Mouse (Mus musculus) hindbrain, embryonic 10.5 days (tissue): ENCODE data around the gene Gbp2b. TPM values are rescaled to one million over a fixed set of nuclear protein-coding genes. Genes with fewer than 3 reads are reported as not detected.
"Not testable (repeated sequence)": the region's sequence is repeated elsewhere in the genome, so short reads cannot be mapped to it uniquely, and the experiment has no call there.

ENCODE experiments used
- DNase-seq: peaks from one replicate; pipeline ENCODE4 v3.0.0-alpha.2; 2017; ENCODE audit warnings: low spot score
- H3K27ac ChIP-seq: fragments of 300-500 bp; sonication (generic); 2 replicates; pipeline ENCODE4 v1.5.1; 2016; ENCODE audit warnings: mild to moderate bottlenecking, moderate library complexity
- H3K27me3 ChIP-seq: fragments of 300-500 bp; sonication (generic); 2 replicates; pipeline ENCODE4 v1.6.1; 2016; ENCODE audit warnings: mild to moderate bottlenecking; ENCODE audit not compliant: poor library complexity, insufficient read depth, severe bottlenecking
- H3K36me3 ChIP-seq: fragments of 300-500 bp; sonication (generic); 2 replicates; pipeline ENCODE4 v1.6.1; 2016; ENCODE audit warnings: mild to moderate bottlenecking, moderate library complexity
- H3K4me1 ChIP-seq: fragments of 300-500 bp; sonication (generic); replicated peaks from 2 replicates; pipeline ENCODE4 v1.6.1; 2016; ENCODE audit warnings: mild to moderate bottlenecking
- H3K4me3 ChIP-seq: fragments of 300-500 bp; sonication (generic); 2 replicates; pipeline ENCODE4 v1.5.1; 2016; ENCODE audit warnings: mild to moderate bottlenecking, moderate library complexity
- H3K9me3 ChIP-seq: fragments of 300-500 bp; sonication (generic); 2 replicates; pipeline ENCODE4 v1.6.1; 2016; ENCODE audit warnings: mild to moderate bottlenecking, moderate library complexity
- WGBS: fragments of 180-500 bp; shearing (Covaris S2); methylation state at CpG from one replicate; pipeline ENCODE4 v1.1.7; 2016; 5-methylcytosine and 5-hydroxymethylcytosine counted together
- polyA plus RNA-seq: library from polyadenylated mRNA; unstranded; fragments of >200 nt; fragmentation: Nextera tagmentation; extraction: Ambion mirVana; gene quantifications from 2 replicates; pipeline ENCODE4 v1.2.1, GENCODE M21; 2016

Gbp2b gene
- polyA plus RNA-seq, 1 experiment from 2014 or later = not detected

DNA sequence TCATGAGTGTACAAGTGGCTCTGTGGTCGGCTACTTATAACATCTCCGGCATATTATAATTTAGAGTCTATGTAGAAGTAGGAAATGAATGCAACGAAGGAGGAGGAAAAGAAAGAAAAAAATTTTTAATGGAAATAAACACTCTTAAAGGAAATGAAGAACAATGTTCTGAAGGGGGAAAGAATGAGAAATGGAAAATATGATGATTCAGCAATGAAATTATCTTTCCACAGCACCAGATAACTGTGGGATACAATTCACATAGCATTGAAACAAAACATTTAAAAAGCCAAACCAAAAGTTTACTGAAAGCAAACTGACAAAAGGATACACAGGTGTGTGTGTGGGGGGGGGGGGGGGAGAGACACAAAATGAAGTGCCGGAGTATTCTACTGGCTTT, 11.6 kb upstream of the Gbp2b start:
- H3K4me1 ChIP-seq = no peaks in the 10 kb centered on the region
- no peak overlapping the region for H3K4me3 ChIP-seq
- H3K36me3 ChIP-seq = no peaks in the 10 kb centered on the region
- no peaks in the 10 kb centered on the region for H3K27me3 ChIP-seq
- no peak for DNase-seq
- H3K27ac ChIP-seq = no peak overlapping the region
- WGBS = 93% methylated on average over 4 of the region's 4 CpGs
- H3K9me3 ChIP-seq = no peaks in the 10 kb centered on the region

DNA sequence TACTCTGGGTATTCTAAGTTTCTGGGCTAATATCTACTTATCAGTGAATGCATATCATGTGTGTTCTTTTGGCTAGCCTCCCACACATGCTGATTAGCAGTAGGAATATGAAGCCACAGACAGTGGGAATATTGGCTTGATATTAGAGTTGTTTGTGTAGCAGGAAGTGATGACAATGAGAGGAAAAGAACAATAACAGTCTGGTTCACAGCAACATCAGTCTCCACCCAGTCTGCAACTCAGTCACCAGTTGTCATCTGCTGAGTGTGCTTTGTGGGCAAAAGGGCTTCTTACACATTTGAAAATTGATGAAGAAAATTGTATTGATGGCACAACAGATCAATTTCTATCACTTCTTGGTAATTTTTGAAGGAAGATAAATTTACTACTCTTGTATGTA, 7.3 kb upstream of the Gbp2b start:
- no peak overlapping the region for H3K4me3 ChIP-seq
- no peaks in the 10 kb centered on the region for H3K4me1 ChIP-seq
- DNase-seq = no peak
- no peak overlapping the region for H3K27ac ChIP-seq
- no peaks in the 10 kb centered on the region for H3K9me3 ChIP-seq
- no peaks in the 10 kb centered on the region for H3K27me3 ChIP-seq
- no peaks in the 10 kb centered on the region for H3K36me3 ChIP-seq

DNA sequence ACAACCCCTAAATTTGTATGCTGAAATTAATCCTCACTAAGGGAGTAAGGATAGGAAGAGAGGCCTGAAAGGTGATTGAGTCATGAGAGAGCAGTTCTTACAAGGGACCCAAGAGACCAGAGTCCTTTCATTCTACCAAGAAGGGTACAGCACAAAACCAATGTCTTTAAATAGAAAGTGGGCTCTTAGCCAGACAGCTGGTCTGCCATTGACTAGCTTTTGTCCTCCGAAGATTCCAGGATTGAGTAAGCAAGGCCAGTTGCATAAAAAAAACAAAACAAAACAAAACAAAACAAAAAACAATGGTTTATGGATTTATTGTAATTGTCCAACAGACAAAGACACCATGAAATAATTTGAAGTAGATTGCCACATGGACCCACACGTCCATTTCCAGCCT, 5.8 kb upstream of the Gbp2b start:
- no peaks in the 10 kb centered on the region for H3K4me1 ChIP-seq
- H3K27me3 ChIP-seq = no peaks in the 10 kb centered on the region
- H3K4me3 ChIP-seq = no peak overlapping the region
- H3K36me3 ChIP-seq = no peaks in the 10 kb centered on the region
- DNase-seq = no peak
- H3K9me3 ChIP-seq = no peaks in the 10 kb centered on the region
- WGBS = 87% methylated on average over 2 of the region's 2 CpGs
- no peak overlapping the region for H3K27ac ChIP-seq

DNA sequence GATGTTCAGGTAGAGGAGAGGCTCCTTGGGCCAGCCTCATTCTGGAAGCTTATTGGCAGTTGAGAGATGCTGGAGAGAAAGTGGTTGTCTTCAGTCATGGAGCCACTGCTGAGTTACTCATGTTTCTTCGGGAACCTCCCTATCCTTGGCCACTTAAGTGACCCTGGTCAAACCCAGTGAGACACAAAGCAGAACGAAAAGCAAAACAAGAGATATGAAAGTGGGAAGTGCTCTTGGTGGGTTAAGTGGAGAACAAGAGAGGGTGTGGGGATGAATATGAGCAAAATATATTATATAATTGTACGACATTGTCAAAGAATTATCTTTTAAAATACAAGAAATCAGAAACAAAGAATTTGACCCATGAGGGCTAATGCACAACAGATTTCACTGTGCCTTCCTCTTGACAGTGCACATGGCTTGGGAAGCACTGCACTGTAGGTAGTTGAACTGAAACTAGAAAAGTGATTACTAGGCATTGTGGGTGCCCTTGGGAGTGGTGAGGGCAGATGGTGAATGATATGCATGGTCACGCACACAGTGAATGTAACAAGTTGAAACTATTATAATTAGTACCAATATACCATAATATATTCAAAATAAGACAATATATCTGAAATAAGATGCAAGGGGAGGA, 4.1 kb upstream of the Gbp2b start:
- Histone ChIP-seq H3K4me3 (no peak overlapping the region), H3K27ac (no peak overlapping the region), H3K9me3 (no peaks in the 10 kb centered on the region), H3K4me1 (no peaks in the 10 kb centered on the region), H3K36me3 (no peaks in the 10 kb centered on the region), H3K27me3 (no peaks in the 10 kb centered on the region)
- 86% methylated on average over 4 of the region's 4 CpGs for WGBS
- DNase-seq = no peak

DNA sequence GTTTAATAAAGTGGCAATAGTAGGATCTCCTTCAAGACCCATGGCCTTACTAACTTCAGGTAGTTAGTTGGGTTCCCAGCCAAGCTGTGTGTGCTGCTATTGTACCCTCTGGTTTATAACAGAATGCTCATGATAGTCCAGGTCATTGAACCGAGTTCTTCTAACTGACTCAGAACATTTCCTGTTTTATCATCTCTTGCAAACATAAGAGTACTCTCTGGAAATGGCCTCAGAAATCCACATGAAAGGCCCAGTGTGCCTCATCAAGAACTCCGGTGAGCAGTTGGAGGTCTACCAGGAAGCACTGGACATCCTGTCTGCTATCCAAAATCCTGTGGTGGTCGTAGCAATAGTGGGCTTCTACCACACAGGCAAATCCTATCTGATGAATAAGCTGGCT, 3.3 kb downstream of the Gbp2b start:
- Histone ChIP-seq H3K4me1 (no peaks in the 10 kb centered on the region), H3K9me3 (no peaks in the 10 kb centered on the region), H3K27ac (no peak overlapping the region), H3K27me3 (no peaks in the 10 kb centered on the region), H3K36me3 (no peaks in the 10 kb centered on the region), H3K4me3 (no peak overlapping the region)
- no peak for DNase-seq
- 81% methylated on average over 3 of the region's 3 CpGs for WGBS

DNA sequence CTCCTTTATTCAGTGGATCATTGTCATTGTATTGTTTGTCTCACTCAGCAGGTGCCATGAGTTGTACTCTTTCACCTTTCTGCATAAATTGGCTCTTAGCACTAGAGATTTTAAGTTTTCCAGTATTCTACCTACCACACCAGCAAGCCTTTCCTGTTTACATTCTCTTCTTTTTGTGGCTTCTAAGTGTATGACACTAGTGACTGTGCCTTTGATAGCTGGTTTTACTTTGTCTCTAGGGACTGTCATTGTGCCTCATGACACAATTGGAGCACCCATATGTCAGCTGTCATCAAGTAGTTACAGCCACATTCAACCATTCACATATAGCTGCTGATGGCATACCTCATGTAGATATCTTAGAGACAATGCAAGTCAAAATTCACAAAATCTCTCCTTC, 7.0 kb downstream of the Gbp2b start:
- Histone ChIP-seq H3K9me3 (no peaks in the 10 kb centered on the region), H3K27ac (no peak overlapping the region), H3K27me3 (no peaks in the 10 kb centered on the region), H3K4me3 (no peak overlapping the region), H3K4me1 (no peaks in the 10 kb centered on the region), H3K36me3 (no peaks in the 10 kb centered on the region)
- no peak for DNase-seq

DNA sequence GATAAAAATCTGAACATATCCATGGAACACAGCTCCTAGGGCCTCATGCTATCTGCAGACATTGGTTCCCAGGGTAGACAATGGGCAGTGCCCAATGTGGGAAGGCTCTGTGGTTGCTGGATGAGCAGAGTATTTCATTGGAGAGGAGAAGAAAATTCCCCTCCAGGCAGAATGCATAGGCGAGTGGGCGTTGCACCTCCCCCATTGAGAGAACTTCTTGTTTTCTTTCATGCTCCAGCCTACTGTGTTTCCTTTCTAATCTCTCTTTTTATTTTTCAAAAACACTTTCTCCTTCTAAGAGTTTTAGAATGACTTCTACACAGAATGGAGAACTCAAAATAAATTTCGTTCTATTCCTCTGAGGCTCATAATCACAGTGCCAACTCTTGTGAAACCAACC, 24.0 kb downstream of the Gbp2b start:
- 76% methylated on average over 3 of the region's 3 CpGs for WGBS
- H3K9me3 ChIP-seq = no peaks in the 10 kb centered on the region
- H3K27me3 ChIP-seq = no peaks in the 10 kb centered on the region
- no peaks in the 10 kb centered on the region for H3K4me1 ChIP-seq
- DNase-seq = no peak
- H3K36me3 ChIP-seq = no peaks in the 10 kb centered on the region
- H3K4me3 ChIP-seq = no peak overlapping the region
- H3K27ac ChIP-seq = no peak overlapping the region

DNA sequence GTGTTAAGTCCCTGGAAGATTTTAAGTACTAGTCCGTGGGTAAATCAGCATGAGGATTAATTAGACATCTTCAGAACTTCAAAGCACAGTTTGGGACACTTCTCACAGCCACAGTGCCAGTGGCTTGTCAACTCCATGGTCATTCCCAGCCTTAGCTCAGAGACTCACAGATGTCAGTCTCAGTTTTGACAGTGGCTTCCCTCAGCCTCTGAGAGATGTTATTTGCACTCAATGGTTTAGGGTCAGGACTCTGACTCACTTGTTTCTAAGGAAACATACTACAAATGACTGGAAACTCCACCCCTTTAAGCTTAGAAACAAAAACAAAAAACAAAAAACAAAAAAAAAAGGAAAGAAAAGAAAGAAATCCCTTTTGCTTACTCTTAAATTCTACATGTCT, 25.0 kb downstream of the Gbp2b start:
- Histone ChIP-seq H3K9me3 (no peaks in the 10 kb centered on the region), H3K27ac (no peak overlapping the region), H3K36me3 (no peaks in the 10 kb centered on the region), H3K4me1 (no peaks in the 10 kb centered on the region), H3K27me3 (no peaks in the 10 kb centered on the region), H3K4me3 (no peak overlapping the region)
- WGBS = 53% methylated on average over 1 of the region's 1 CpGs
- no peak for DNase-seq

DNA sequence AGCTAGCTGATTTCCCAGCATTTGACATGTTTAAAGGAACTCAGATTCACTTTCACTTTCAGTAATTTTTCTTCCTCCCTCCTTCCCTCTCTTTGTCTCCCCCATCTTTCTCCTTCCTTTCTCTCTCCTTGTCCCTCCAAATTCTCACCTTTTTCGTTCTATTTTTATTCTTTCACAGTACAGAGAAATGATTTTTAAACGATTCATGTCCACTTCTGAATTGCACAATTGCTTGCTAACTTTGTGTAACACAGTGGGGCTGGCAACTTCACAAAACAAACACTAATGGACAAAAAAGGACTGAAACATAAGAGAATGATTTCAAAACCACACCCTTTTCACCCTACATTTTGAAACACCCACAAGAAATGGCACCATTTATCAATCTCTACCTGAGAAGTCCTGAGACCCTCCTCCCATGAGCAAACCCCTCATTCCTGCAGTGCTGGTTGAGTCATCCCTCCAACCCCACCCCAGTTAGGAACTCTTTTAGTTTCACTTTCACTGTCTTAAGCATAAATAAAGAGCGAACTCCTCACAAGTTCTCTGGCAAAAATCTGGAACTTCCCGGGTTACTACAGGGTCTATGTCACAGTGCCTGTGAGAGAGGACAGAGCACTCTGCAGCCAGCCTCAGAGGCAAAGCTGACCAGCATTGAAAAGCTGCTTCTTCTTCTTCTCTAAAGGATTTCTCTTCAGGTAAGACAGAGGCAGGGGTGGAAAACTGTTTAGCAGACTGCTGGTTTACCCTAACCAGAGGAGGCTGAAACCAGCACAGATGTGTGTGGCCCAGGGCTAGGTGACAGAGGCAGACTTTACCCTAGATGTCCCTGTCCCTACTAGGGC, 25.7 kb downstream of the Gbp2b start, which contains the start of gene Gbp2:
Gene Gbp2 (plus strand): TSS at position 492 of the 845 bp plus-strand sequence.
- H3K27ac ChIP-seq = no peak within 1 kb of the TSS
- WGBS = 73% methylated on average over 4 of the region's 4 CpGs
- H3K27me3 ChIP-seq = no peaks in the 10 kb centered on the region
- no peak within 1 kb of the TSS for H3K4me3 ChIP-seq
- DNase-seq = no peak
- no peaks in the 10 kb centered on the region for H3K9me3 ChIP-seq
- no peaks in the 10 kb centered on the region for H3K36me3 ChIP-seq
- H3K4me1 ChIP-seq = no peaks in the 10 kb centered on the region

DNA sequence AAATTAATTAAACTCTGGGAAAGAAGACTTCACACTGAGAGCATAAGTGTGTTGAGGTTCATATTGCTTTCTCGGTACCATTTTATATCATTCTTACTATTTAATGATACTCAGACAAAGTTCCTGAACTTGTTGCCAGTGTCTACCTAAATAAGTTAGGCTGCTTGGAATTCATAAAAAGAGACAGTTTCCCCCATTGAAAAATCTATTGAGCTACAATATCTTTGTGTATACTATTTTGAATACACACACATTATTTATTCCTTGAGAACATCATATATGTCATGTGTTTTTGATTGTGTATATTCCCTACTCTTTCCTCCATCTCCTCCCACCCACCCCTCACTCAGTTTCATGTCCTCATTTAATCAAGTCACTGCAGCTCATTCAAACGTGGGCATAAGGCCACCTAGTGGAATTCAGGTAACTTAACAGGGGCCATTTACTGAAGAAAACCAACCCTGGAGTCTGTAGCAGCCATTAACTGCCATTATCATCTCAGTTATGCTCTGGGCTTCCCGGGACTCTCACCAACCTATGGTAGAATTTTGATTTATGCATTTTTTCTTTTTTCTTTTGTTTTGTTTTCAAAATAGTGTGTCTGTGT, 26.4 kb downstream of the Gbp2b start:
- DNase-seq = no peak
- H3K4me1 ChIP-seq = no peaks in the 10 kb centered on the region
- WGBS = 57% methylated on average over 3 of the region's 3 CpGs
- no peak overlapping the region for H3K4me3 ChIP-seq
- no peaks in the 10 kb centered on the region for H3K27me3 ChIP-seq
- H3K27ac ChIP-seq = no peak overlapping the region
- H3K9me3 ChIP-seq = no peaks in the 10 kb centered on the region
- no peaks in the 10 kb centered on the region for H3K36me3 ChIP-seq

DNA sequence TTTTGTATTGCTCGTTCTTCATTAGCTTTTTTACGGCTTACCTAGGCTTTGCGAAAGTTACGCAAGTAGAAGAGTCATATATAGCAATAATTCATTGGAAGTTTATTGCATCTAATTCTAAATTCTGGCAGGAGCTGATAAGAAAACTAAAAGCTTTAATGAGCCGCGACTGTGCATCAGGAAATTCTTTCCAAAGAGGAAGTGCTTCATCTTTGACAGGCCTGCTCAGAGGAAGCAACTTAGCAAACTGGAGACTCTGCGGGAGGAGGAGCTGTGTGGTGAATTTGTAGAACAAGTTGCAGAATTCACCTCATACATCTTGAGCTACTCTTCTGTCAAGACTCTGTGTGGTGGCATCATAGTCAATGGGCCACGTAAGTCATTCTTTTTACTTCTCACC, 35.7 kb downstream of the Gbp2b start:
- 92% methylated on average over 8 of the region's 8 CpGs for WGBS

DNA sequence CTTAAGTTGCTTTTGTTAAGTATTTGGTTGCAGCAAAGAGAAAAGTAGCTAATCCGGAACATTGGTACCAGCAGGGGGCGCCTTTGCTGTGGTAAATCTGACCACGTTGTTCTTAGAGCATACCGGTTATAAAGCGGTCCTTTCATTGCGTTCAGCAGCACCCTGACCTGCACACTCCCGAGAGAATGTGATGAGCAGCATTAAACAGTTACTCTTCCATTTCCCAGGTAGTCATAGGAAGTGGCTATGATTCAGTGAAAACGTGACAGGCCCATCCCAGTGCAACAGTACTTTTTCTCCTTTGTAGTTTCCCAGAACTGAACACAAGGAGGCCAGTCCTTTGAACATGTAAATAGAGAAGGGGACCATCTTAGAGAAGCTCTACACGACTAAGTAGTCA, 45.6 kb downstream of the Gbp2b start:
- Histone ChIP-seq H3K27ac (no peak overlapping the region), H3K27me3 (no peaks in the 10 kb centered on the region), H3K4me3 (0 out of 2 replicates have a peak overlapping the region, but pooled peaks have one; percentile 11), H3K9me3 (no peaks in the 10 kb centered on the region), H3K36me3 (no peaks in the 10 kb centered on the region), H3K4me1 (0 out of 2 replicates have a peak, but pooled peaks cover 4% of the 10 kb centered on the region)
- DNase-seq = peak; percentile 75
- 5% methylated on average over 9 of the region's 9 CpGs for WGBS

More for the DNA sequence above, 35.7 kb downstream of the Gbp2b start:
- Histone ChIP-seq H3K36me3 (no peaks in the 10 kb centered on the region), H3K4me1 (no peaks in the 10 kb centered on the region), H3K27ac (no peak overlapping the region), H3K4me3 (no peak overlapping the region), H3K9me3 (no peaks in the 10 kb centered on the region), H3K27me3 (no peaks in the 10 kb centered on the region)
- DNase-seq = no peak

DNA sequence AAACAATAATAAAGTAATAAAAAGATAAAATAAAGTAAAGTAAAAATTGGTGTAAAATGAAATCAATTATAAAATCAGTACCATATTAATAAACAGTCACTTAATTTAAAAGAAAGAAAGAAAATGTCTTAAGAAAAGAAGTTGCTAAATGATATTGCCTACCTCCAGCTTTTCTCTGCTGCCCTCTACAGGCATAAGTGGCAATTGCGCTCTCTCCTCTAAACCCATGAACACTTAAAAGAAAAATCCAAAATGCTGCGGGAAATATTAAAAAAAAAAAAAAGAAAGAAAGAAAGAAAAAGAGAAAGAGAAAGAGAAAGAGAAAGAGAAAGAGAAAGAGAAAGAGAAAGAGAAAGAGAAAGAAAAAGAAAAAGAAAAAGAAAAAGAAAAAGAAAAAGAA, 51.3 kb downstream of the Gbp2b start:
- not testable (repeated sequence) for H3K9me3 ChIP-seq, H3K4me3 ChIP-seq, H3K27ac ChIP-seq, H3K36me3 ChIP-seq, H3K27me3 ChIP-seq, H3K4me1 ChIP-seq
- DNase-seq = peak; percentile 48
- WGBS = 26% methylated on average over 2 of the region's 2 CpGs
